Mouse (Mus musculus) frontal cortex, adult 2 months (tissue): Measurements from ENCODE around the gene Abcd4. TPM values are rescaled to one million over a fixed set of nuclear protein-coding genes. Genes with fewer than 3 reads are reported as not detected.

Experiments used
- DNase-seq, 2 experiments: peaks; one replicate each; pipeline ENCODE4 v3.0.0; 2022; ENCODE audit warnings: low spot score in 1 of 2; ENCODE audit errors: extremely low spot score in 1 of 2
- polyA plus RNA-seq: library from polyadenylated mRNA; depleted of rRNA; stranded (reverse); fragments of >200 nt; gene quantifications from 2 replicates; pipeline ENCODE4 v1.2.3, GENCODE M21; 2012; rRNA removed

Gene Abcd4
- polyA plus RNA-seq, 1 experiment: 28.5 TPM

DNA sequence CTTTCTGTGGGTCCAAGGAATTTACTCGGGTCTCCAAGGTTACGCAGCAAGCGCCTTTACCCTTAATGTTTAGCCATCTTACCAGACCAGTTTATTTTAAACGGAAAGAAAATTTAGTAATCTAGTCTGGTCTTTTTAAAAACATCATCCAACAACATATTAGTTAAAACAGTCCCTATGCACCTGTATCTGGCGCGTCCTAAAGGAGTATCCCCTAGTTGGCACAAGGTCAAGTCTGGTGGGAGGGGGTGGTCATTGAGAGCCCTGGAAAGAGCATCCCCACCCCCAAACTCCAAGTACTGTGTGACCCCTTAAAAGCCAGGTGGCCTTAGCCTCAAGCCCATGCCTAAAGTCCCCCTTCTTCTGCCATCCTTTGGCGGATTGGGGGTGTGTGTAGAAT, 44.1 kb downstream of the Abcd4 start:
- no peak for DNase-seq

- no peak for DNase-seq
These were observed 44.9 kb downstream of the Abcd4 start for GRCm38 (mm10) chr12:84572341-84572720.

GRCm38 (mm10) chr12:84571466-84572340, 45.5 kb downstream of the Abcd4 start:
- peak in 1 of 2 experiments; percentile 4 for DNase-seq

DNA sequence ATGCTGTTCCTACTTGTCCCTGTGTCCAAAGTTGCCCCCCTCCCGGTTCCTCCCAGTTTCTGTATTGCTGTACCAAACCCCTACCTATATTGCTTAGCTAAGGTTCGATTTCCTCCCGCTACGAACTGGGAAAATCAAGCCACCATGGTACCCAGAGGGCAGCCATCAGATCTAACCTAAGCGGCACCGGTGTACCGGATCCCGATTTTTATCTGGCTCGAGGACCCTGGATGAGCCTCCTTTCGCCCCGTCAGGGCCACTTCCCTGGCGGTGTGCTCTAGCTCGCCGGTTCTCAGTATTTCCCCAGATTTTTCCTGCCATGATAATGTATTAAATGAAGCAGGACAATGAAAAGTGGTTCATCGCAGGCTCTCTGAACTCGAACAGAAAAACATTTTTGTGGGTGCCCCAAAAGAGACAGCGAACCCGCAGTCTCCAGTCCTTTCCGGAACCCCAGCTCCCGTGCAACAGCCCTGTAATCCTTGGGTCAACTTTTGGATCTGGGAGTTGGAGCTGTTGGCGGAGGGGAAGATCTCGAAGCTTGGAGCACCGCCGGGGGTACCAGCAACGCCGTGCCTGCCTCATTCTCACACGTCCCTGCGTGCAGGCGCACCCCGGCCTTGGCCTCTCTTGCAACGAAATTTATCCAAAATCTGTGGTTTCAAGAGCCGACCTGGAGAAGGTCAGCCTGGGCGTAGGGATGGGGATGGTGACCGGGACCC, 46.4 kb downstream of the Abcd4 start:
- DNase-seq: no peak

DNA sequence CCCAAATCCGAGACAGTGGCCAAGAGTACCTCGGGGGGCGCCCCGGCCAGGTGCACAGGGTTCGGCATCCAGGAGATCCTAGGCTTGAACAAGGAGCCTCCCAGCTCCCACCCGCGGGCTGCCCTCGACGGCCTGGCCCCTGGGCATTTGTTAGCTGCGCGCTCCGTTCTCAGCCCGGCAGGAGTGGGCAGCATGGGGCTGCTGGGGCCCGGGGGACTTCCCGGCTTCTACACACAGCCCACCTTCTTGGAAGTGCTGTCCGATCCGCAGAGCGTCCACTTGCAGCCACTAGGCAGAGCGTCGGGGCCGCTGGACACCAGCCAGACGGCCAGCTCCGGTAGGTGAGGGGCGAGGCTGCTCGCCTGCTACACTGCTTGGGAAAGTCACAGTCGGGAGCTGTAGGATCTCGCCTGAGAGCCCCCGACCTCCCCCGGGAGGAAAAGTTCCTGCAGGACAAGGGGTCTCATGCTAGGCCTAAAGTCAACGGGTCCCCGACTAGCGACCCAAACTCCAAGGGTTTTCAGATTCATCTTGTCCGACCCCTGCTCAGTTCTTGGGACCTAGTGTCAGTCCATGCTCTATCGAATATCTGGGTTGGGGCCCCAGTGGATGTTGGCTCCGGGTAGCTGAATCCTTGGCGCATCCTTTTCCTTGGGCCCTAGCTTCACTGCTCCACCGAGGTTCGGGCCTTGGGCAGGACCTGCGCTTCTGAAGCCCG, 47.1 kb downstream of the Abcd4 start:
- no peak for DNase-seq

DNA sequence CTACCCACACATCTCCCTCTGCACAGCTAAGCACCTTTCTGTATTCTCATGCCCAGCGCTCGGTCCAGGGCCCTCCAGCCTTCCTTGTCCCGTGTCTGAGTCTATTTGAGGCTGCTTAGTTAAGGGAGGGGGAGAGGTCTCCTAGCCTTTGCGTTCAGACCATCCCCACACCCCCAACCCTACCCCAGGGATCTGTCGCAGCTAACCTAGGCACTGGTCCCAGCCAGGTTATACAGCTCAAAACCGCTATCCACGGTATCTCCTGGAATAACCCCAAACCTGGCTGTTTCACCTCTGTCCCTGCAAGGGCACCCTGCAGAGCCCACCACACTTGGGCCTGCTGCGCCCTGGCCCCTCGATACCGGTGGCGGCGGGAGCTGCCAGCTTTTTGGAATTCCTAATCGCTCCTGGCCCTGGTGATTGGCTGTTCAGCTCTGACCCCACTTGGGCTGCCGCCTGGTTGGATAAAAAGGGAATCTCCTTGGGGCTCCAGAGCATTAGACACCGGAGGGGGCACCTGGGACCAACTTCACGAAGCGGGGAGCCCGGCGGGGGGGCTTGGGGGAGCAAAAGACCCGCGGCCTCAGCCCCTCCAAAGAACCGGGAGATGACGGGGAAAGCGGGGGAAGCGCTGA, 47.8 kb downstream of the Abcd4 start, which contains the start of gene Vsx2:
TSS of gene Vsx2 (plus strand) at position 427 of the 635 bp plus-strand sequence.
- no peak for DNase-seq

GRCm38 (mm10) chr12:84567576-84567975, 49.6 kb downstream of the Abcd4 start:
- no peak for DNase-seq

- DNase-seq: no peak
These were observed 54.7 kb downstream of the Abcd4 start for GRCm38 (mm10) chr12:84562558-84562957.

- no peak for DNase-seq
These were observed 62.0 kb downstream of the Abcd4 start for GRCm38 (mm10) chr12:84555218-84555617.

Other genes with a start within 250 kb of the Abcd4 start
- gene Entpd5, start 208.4 kb downstream of the Abcd4 start, polyA plus RNA-seq: 19.2 and 21.3 TPM in 2 replicates
- 7.2 and 8.5 TPM in 2 replicates for gene Bbof1, start 208.3 kb downstream of the Abcd4 start, polyA plus RNA-seq
- gene Rnf113a2, start 200.2 kb downstream of the Abcd4 start, polyA plus RNA-seq: 15.1 and 18.3 TPM in 2 replicates
- 49.0 and 56.4 TPM in 2 replicates for gene Aldh6a1, start 166.4 kb downstream of the Abcd4 start, polyA plus RNA-seq
- 37.1 and 40.9 TPM in 2 replicates for gene Lin52, start 166.0 kb downstream of the Abcd4 start, polyA plus RNA-seq
- gene Vsx2, start 47.7 kb downstream of the Abcd4 start, polyA plus RNA-seq: 0.27 and 0.28 TPM in 2 replicates
- gene Vrtn, start 23.6 kb upstream of the Abcd4 start, polyA plus RNA-seq: 0.04 TPM in 1 of 2 replicates, not detected in the other
- gene Syndig1l, start 81.4 kb upstream of the Abcd4 start, polyA plus RNA-seq: 16.3 and 23.8 TPM in 2 replicates
- gene Npc2, start 155.7 kb upstream of the Abcd4 start, polyA plus RNA-seq: 40.0 and 45.9 TPM in 2 replicates
- gene Isca2, start 155.8 kb upstream of the Abcd4 start, polyA plus RNA-seq: 87.2 and 90.7 TPM in 2 replicates